In genomic region chr3:30951652-30952051, GRCm38 (mm10) we compare ENCODE assay signal across 10 mouse cellular contexts. TPM values are rescaled to one million over a fixed set of nuclear protein-coding genes. Genes with fewer than 3 reads are reported as not detected.
DNase-seq lines count a peak whose midpoint lies in the region; ATAC-seq lines count a peak whose summit lies in the region.
"Had no signal": no experiment of that assay in that cellular context is flagged by ENCODE, and none has a peak within 500 bp of the region (broad histone marks: within the 10 kb centered on the region; RNA-seq: fewer than 3 reads in every experiment).

No protein-coding gene starts in this region.

- H3K27me3 ChIP-seq in heart, embryonic 12.5 days (replicated peaks), result no peaks in the 10 kb centered on the region
- H3K27me3 ChIP-seq in hindbrain, embryonic 11.5 days (ENCODE audit: control insufficient read depth, insufficient read depth, low read length), result no peaks in the 10 kb centered on the region
- H3K27me3 ChIP-seq: liver, embryonic 15.5 days had no signal

- peak; percentile 61 for DNase-seq in heart, adult 11 months
- DNase-seq in 416B (ENCODE audit: low read depth), result peak; percentile 56
- peak; percentile 81 for DNase-seq in adrenal gland, adult 2 months
- peak; percentile 77 to 80 for DNase-seq in cerebellum, postnatal 36 days
- no peak for DNase-seq in hindbrain, embryonic 11.5 days (ENCODE audit: low spot score)
- no peak for DNase-seq in retina, postnatal 1 day
- no peak for DNase-seq in gastrocnemius, postnatal 25 days

- H3K9ac ChIP-seq in heart, embryonic 12.5 days, result no peak overlapping the region
- no peak overlapping the region for H3K9ac ChIP-seq in hindbrain, embryonic 11.5 days (ENCODE audit: low read depth, low read length)
- H3K9ac ChIP-seq: liver, embryonic 15.5 days had no signal

- peaks cover 62% of the 10 kb centered on the region for H3K36me3 ChIP-seq in heart, embryonic 12.5 days
- H3K36me3 ChIP-seq in hindbrain, embryonic 11.5 days (ENCODE audit: control insufficient read depth, insufficient read depth, low read length), result no peaks in the 10 kb centered on the region

- H3K4me1 ChIP-seq in heart, embryonic 12.5 days (replicated peaks), result no peaks in the 10 kb centered on the region
- no peaks in the 10 kb centered on the region for H3K4me1 ChIP-seq in hindbrain, embryonic 11.5 days (replicated peaks; ENCODE audit: control insufficient read depth, insufficient read depth, low read length)
- H3K4me1 ChIP-seq: liver, embryonic 15.5 days had no signal

- ATAC-seq in heart, embryonic 12.5 days (ENCODE audit: insufficient number of reproducible peaks, low FRiP score), result no peak
- ATAC-seq in hindbrain, embryonic 11.5 days (ENCODE audit: low FRiP score), result no peak

- 73% methylated on average over 3 of the region's 3 CpGs for WGBS in heart, embryonic 12.5 days
- WGBS in hindbrain, embryonic 11.5 days, result 89% methylated on average over 3 of the region's 3 CpGs

- no peak overlapping the region for H3K4me3 ChIP-seq in heart, embryonic 12.5 days
- H3K4me3 ChIP-seq in hindbrain, embryonic 11.5 days (ENCODE audit: low read depth, low read length), result no peak overlapping the region
- H3K4me3 ChIP-seq: erythroblast, embryonic 14.5 days; liver, embryonic 15.5 days had no signal

- H3K9me3 ChIP-seq in heart, embryonic 12.5 days (replicated peaks), result no peaks in the 10 kb centered on the region
- no peaks in the 10 kb centered on the region for H3K9me3 ChIP-seq in hindbrain, embryonic 11.5 days (ENCODE audit: control insufficient read depth, low read length)
- H3K9me3 ChIP-seq: liver, embryonic 15.5 days had no signal

- H3K4me2 ChIP-seq in heart, embryonic 12.5 days, result no peak overlapping the region
- no peak overlapping the region for H3K4me2 ChIP-seq in hindbrain, embryonic 11.5 days (replicated peaks; ENCODE audit: low read depth, low read length)
- H3K4me2 ChIP-seq: liver, embryonic 15.5 days had no signal

- H3K27ac ChIP-seq in heart, embryonic 12.5 days (ENCODE audit: poor library complexity, severe bottlenecking), result no peak overlapping the region
- no peak overlapping the region for H3K27ac ChIP-seq in hindbrain, embryonic 11.5 days (ENCODE audit: low read depth, low read length)
- H3K27ac ChIP-seq: liver, embryonic 15.5 days had no signal

RNA-seq across cellular contexts. Expression of gene Phc3, which starts 17.6 kb away (rescaled TPM):
- polyA plus RNA-seq in heart, embryonic 12.5 days (2016; fragmentation: Nextera tagmentation; extraction: Ambion mirVana), result 5.5 and 7.1 TPM in 2 replicates
- total RNA-seq in adrenal gland, adult 2 months (2021), result 10 to 100 TPM; 26.8 to 41.5 TPM
- polyA plus RNA-seq in adrenal gland, adult 2 months (2012; rRNA removed), result 24.8 and 32.1 TPM in 2 replicates
- 5.3 and 7.3 TPM in 2 replicates for polyA plus RNA-seq in hindbrain, embryonic 11.5 days (2014; fragmentation: Nextera tagmentation; extraction: Ambion mirVana)
- 10 to 100 TPM; 10.6 to 11.0 TPM for total RNA-seq in gastrocnemius, postnatal 25 days (2021)

RNA-seq across cellular contexts. Expression of gene Prkci, which starts 43.9 kb away (rescaled TPM):
- polyA plus RNA-seq in heart, embryonic 12.5 days (2016; fragmentation: Nextera tagmentation; extraction: Ambion mirVana), result 26.9 and 28.9 TPM in 2 replicates
- total RNA-seq in adrenal gland, adult 2 months (2021), result 10 to 100 TPM; 47.5 to 47.8 TPM
- 8.4 and 8.5 TPM in 2 replicates for polyA plus RNA-seq in adrenal gland, adult 2 months (2012; rRNA removed)
- 37.3 and 41.1 TPM in 2 replicates for polyA plus RNA-seq in hindbrain, embryonic 11.5 days (2014; fragmentation: Nextera tagmentation; extraction: Ambion mirVana)
- 1 to 10 TPM; 4.4 to 4.7 TPM for total RNA-seq in gastrocnemius, postnatal 25 days (2021)

Comparison
In these comparisons a context has a peak if more than half of its experiments do, and no peak if none do; other contexts are left out.
1. DNase-seq: peak in heart, adult 11 months (single experiment), 416B (single experiment), adrenal gland, adult 2 months (single experiment) and cerebellum, postnatal 36 days (2 of 2); none in hindbrain, embryonic 11.5 days (single experiment), retina, postnatal 1 day (single experiment) and gastrocnemius, postnatal 25 days (single experiment).